Comparison of ENCODE assay signal across 32 mouse cellular contexts in the genomic region with DNA sequence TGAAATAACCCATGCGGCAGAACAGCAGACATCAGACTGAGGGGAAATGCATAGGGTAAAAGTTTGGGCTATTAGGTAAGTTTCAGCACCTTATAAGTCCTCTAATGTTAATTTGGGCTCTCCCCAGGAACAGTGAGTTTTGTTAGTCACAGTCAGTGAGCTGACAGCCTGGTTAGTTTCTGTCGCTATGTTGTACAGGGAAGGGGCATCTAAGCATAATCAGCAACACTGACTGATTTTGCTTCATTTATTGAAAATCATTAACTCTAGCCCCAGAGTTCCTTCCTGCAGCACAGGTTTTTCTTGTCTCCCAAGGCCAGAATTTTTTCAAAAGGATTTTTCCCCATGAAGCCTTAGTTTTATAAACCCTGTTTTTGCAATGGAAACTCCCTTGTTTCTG. TPM values are rescaled to one million over a fixed set of nuclear protein-coding genes. Genes with fewer than 3 reads are reported as not detected.
DNase-seq lines count a peak whose midpoint lies in the region; ATAC-seq and TF ChIP-seq lines count a peak whose summit lies in the region.
"Had no signal": no experiment of that assay in that cellular context is flagged by ENCODE, and none has a peak within 500 bp of the region (broad histone marks: within the 10 kb centered on the region; RNA-seq: fewer than 3 reads in every experiment).

No protein-coding gene starts in this region.

- no peaks in the 10 kb centered on the region for H3K36me3 ChIP-seq in kidney, adult 2 months (ENCODE audit: control insufficient read depth, insufficient read depth, low read length)
- no peaks in the 10 kb centered on the region for H3K36me3 ChIP-seq in kidney, embryonic 16.5 days (ENCODE audit: insufficient read depth, low read length)
- no peaks in the 10 kb centered on the region for H3K36me3 ChIP-seq in heart, adult 2 months (ENCODE audit: control insufficient read depth, insufficient read depth, low read length)
- H3K36me3 ChIP-seq: embryonic facial prominence, embryonic 10.5 days; embryonic facial prominence, embryonic 13.5 days; forebrain, embryonic 12.5 days; forebrain, embryonic 15.5 days; heart, embryonic 10.5 days; heart, embryonic 13.5 days had no signal

- H3K9ac ChIP-seq in kidney, embryonic 16.5 days (replicated peaks; ENCODE audit: low read length): no peak overlapping the region
- H3K9ac ChIP-seq in heart, adult 2 months (ENCODE audit: low read depth, low read length): no peak overlapping the region
- H3K9ac ChIP-seq: embryonic facial prominence, embryonic 13.5 days; forebrain, embryonic 12.5 days; forebrain, embryonic 15.5 days; heart, embryonic 13.5 days; hindbrain, embryonic 14.5 days had no signal

- H3K9me3 ChIP-seq in kidney, embryonic 16.5 days (ENCODE audit: low read length): no peaks in the 10 kb centered on the region
- H3K9me3 ChIP-seq: embryonic facial prominence, embryonic 10.5 days; embryonic facial prominence, embryonic 13.5 days; forebrain, embryonic 12.5 days; forebrain, embryonic 15.5 days; heart, embryonic 10.5 days; heart, embryonic 13.5 days had no signal

- 39% methylated on average over 2 of the region's 2 CpGs for WGBS in kidney, adult 2 months
- 55% methylated on average over 2 of the region's 2 CpGs for WGBS in kidney, embryonic 16.5 days
- WGBS in heart, adult 2 months: 85% methylated on average over 2 of the region's 2 CpGs

- POLR2A ChIA-PET in Patski (lab: Charles Lee): no interaction called here

- no peaks in the 10 kb centered on the region for H3K27me3 ChIP-seq in kidney, adult 2 months (replicated peaks; ENCODE audit: control insufficient read depth, insufficient read depth, low read length)
- no peaks in the 10 kb centered on the region for H3K27me3 ChIP-seq in kidney, embryonic 16.5 days (ENCODE audit: insufficient read depth, low read length)
- no peaks in the 10 kb centered on the region for H3K27me3 ChIP-seq in Patski
- no peaks in the 10 kb centered on the region for H3K27me3 ChIP-seq in heart, adult 2 months (ENCODE audit: control insufficient read depth, insufficient read depth, low read length)
- H3K27me3 ChIP-seq: embryonic facial prominence, embryonic 13.5 days; forebrain, embryonic 12.5 days; forebrain, embryonic 15.5 days; heart, embryonic 13.5 days had no signal

- no peaks in the 10 kb centered on the region for H3K79me2 ChIP-seq in heart, adult 2 months (replicated peaks; ENCODE audit: control insufficient read depth, insufficient read depth, low read length)

- in situ Hi-C loops in Patski (cut with MboI; ENCODE audit: low pct_unique_long_range_greater_than_20kb): no loop called here

- no peaks in the 10 kb centered on the region; the same call in 1 of the 2 replicates for H3K4me1 ChIP-seq in kidney, adult 2 months (ENCODE audit: control insufficient read depth, insufficient read depth, low read length)
- H3K4me1 ChIP-seq in kidney, embryonic 16.5 days (ENCODE audit: insufficient read depth, low read length): peaks cover 9% of the 10 kb centered on the region
- no peaks in the 10 kb centered on the region for H3K4me1 ChIP-seq in heart, adult 2 months (ENCODE audit: control insufficient read depth, insufficient read depth, low read length)
- H3K4me1 ChIP-seq: embryonic facial prominence, embryonic 10.5 days; embryonic facial prominence, embryonic 13.5 days; forebrain, embryonic 12.5 days; forebrain, embryonic 15.5 days; heart, embryonic 10.5 days; heart, embryonic 13.5 days had no signal

- H3K4me2 ChIP-seq in kidney, embryonic 16.5 days (replicated peaks; ENCODE audit: low read depth, low read length): no peak overlapping the region
- H3K4me2 ChIP-seq: embryonic facial prominence, embryonic 13.5 days; forebrain, embryonic 12.5 days; forebrain, embryonic 15.5 days; heart, embryonic 13.5 days; hindbrain, embryonic 14.5 days had no signal

- H3K4me3 ChIP-seq in kidney, adult 2 months (ENCODE audit: insufficient read depth, low read depth, low read length): no peak overlapping the region
- no peak overlapping the region for H3K4me3 ChIP-seq in kidney, embryonic 16.5 days (ENCODE audit: low read length)
- H3K4me3 ChIP-seq in heart, adult 2 months: no peak overlapping the region
- H3K4me3 ChIP-seq: embryonic facial prominence, embryonic 10.5 days; embryonic facial prominence, embryonic 13.5 days; erythroblast, embryonic 14.5 days; forebrain, embryonic 12.5 days; forebrain, embryonic 15.5 days; heart, embryonic 10.5 days; heart, embryonic 13.5 days had no signal

- H3K27ac ChIP-seq in kidney, adult 2 months (ENCODE audit: insufficient read depth, low read depth, low read length): peak overlapping the region; percentile 50
- peak overlapping the region; percentile 89 for H3K27ac ChIP-seq in kidney, embryonic 16.5 days (ENCODE audit: low read length)
- no peak overlapping the region for H3K27ac ChIP-seq in heart, adult 2 months
- H3K27ac ChIP-seq: embryonic facial prominence, embryonic 10.5 days; embryonic facial prominence, embryonic 13.5 days; forebrain, embryonic 12.5 days; forebrain, embryonic 15.5 days; heart, embryonic 10.5 days; heart, embryonic 13.5 days; hindbrain, embryonic 14.5 days; hindbrain, postnatal 0 days had no signal

- CTCF ChIA-PET in Patski (lab: Charles Lee): interaction anchor here (2.6 to 3.0 kb wide), 2 partner anchors 13 to 424 kb away, joined by 6 to 28 read pairs; no protein-coding TSS in a partner anchor

- TF ChIP-seq POLR2A in kidney, adult 2 months (IDR thresholded peaks at IDR 0.05; ENCODE audit: low read depth, low read length): no peak
- no peak for TF ChIP-seq POLR2A in heart, adult 2 months (IDR thresholded peaks at IDR 0.05; ENCODE audit: insufficient read depth, low read depth, low read length)

- intact Hi-C loops in heart, adult 2 months (cut with DNase I): no loop called here

- TF ChIP-seq CTCF in kidney, adult 2 months (conservative IDR thresholded peaks at IDR 0.05; ENCODE audit: insufficient read depth, insufficient read length, low read depth, low read length): no peak
- no peak for TF ChIP-seq CTCF in Patski (IDR thresholded peaks at IDR 0.05)
- no peak for TF ChIP-seq CTCF in heart, adult 2 months (IDR thresholded peaks at IDR 0.05)

- ATAC-seq in kidney, embryonic 16.5 days (ENCODE audit: low FRiP score, low TSS enrichment): peak; percentile 63; the same call in 1 of the 2 replicates
- ATAC-seq in Patski: peak; percentile 17
- ATAC-seq: activated CD4-positive, CD25-positive, alpha-beta regulatory T cell, adult 4 months; forebrain, embryonic 15.5 days; hindbrain, postnatal 0 days had no signal

- DNase-seq in kidney, adult 2 months: peak; percentile 19
- no peak for DNase-seq in kidney, adult 11 months
- no peak for DNase-seq in kidney, postnatal 25 days
- no peak for DNase-seq in Patski (ENCODE audit: low read depth, low spot score)
- no peak for DNase-seq in heart, adult 2 months
- DNase-seq: adrenal gland, adult 8-10 months; adrenal gland, postnatal 25 days; B cell, adult 2 months; cerebellum, adult 11-12 months; cerebellum, adult 8-10 months; cerebellum, postnatal 10 days; cerebellum, postnatal 36 days; embryo, embryonic 11 days; gastrocnemius, postnatal 25 days; heart, adult 18-20 months; heart, postnatal 14 days; heart, postnatal 4 days had no signal

- no peak for TF ChIP-seq EP300 in heart, adult 2 months (IDR thresholded peaks at IDR 0.05; ENCODE audit: insufficient read depth, low read depth, low read length)

RNA-seq across cellular contexts. Expression of a gene that starts 8.1 kb away (rescaled TPM):
- 0.26 and 0.33 TPM in 2 replicates for polyA plus RNA-seq in kidney, adult 2 months (2012; rRNA removed)
- polyA plus RNA-seq in kidney, embryonic 16.5 days (2015; fragmentation: Nextera tagmentation; extraction: Ambion mirVana): 0.06 TPM in 2 replicates
- 2.2 TPM for polyA plus RNA-seq in Patski (2021)
- total RNA-seq in heart, adult 2 months (2021): 1 to 10 TPM in 1 of 2 experiments, under 1 TPM in 1; 0.98 to 1.2 TPM
- 0.10 and 0.26 TPM in 2 replicates for polyA plus RNA-seq in heart, adult 2 months (2012; rRNA removed)
- total RNA-seq: MEL had no signal
- polyA plus RNA-seq: cortical plate, adult 2 months; embryonic facial prominence, embryonic 10.5 days; embryonic facial prominence, embryonic 13.5 days; erythroblast, embryonic 14.5 days; forebrain, embryonic 12.5 days; forebrain, embryonic 15.5 days; heart, embryonic 10.5 days; heart, embryonic 13.5 days; heart, embryonic 16.5 days; hindbrain, embryonic 11.5 days; hindbrain, embryonic 14.5 days; hindbrain, postnatal 0 days had no signal

RNA-seq across cellular contexts. Expression of a gene that starts 21.5 kb away (rescaled TPM):
- polyA plus RNA-seq in kidney, adult 2 months (2012; rRNA removed): 362 and 389 TPM in 2 replicates
- 61.2 and 70.0 TPM in 2 replicates for polyA plus RNA-seq in kidney, embryonic 16.5 days (2015; fragmentation: Nextera tagmentation; extraction: Ambion mirVana)
- 125 TPM for polyA plus RNA-seq in Patski (2021)
- 10 to 100 TPM; 45.5 to 54.3 TPM for total RNA-seq in heart, adult 2 months (2021)
- polyA plus RNA-seq in heart, adult 2 months (2012; rRNA removed): 151 and 163 TPM in 2 replicates

RNA-seq across cellular contexts. Expression of a gene that starts 30.1 kb away (rescaled TPM):
- polyA plus RNA-seq in kidney, adult 2 months (2012; rRNA removed): 28.5 and 35.1 TPM in 2 replicates
- 5.0 and 6.6 TPM in 2 replicates for polyA plus RNA-seq in kidney, embryonic 16.5 days (2015; fragmentation: Nextera tagmentation; extraction: Ambion mirVana)
- 36.9 TPM for polyA plus RNA-seq in Patski (2021)
- 1 to 10 TPM; 3.7 to 4.0 TPM for total RNA-seq in heart, adult 2 months (2021)
- polyA plus RNA-seq in heart, adult 2 months (2012; rRNA removed): 10.4 and 15.2 TPM in 2 replicates

RNA-seq across cellular contexts. Expression of a gene that starts 38.9 kb away (rescaled TPM):
- polyA plus RNA-seq in kidney, adult 2 months (2012; rRNA removed): 0.13 and 0.19 TPM in 2 replicates
- 2.3 and 2.7 TPM in 2 replicates for polyA plus RNA-seq in kidney, embryonic 16.5 days (2015; fragmentation: Nextera tagmentation; extraction: Ambion mirVana)
- 0.62 TPM for polyA plus RNA-seq in Patski (2021)
- under 1 TPM; 0.23 to 0.30 TPM for total RNA-seq in heart, adult 2 months (2021)
- polyA plus RNA-seq in heart, adult 2 months (2012; rRNA removed): 0.29 and 0.70 TPM in 2 replicates
- total RNA-seq: adrenal gland, postnatal 25 days had no signal
- polyA plus RNA-seq: erythroblast, embryonic 14.5 days had no signal

RNA-seq across cellular contexts. Expression of a gene that starts 39.7 kb away (rescaled TPM):
- 3.6 and 4.4 TPM in 2 replicates for polyA plus RNA-seq in kidney, adult 2 months (2012; rRNA removed)
- 9.6 and 11.2 TPM in 2 replicates for polyA plus RNA-seq in kidney, embryonic 16.5 days (2015; fragmentation: Nextera tagmentation; extraction: Ambion mirVana)
- polyA plus RNA-seq in Patski (2021): 11.4 TPM
- total RNA-seq in heart, adult 2 months (2021): 1 to 10 TPM; 2.3 to 3.5 TPM
- polyA plus RNA-seq in heart, adult 2 months (2012; rRNA removed): 1.6 and 1.7 TPM in 2 replicates
